Mouse (Mus musculus) heart, postnatal 25 days (tissue): ENCODE results near the gene Wnt7b. TPM values are rescaled to one million over a fixed set of nuclear protein-coding genes. Genes with fewer than 3 reads are reported as not detected.

Experiments used
- DNase-seq: peaks from one replicate; pipeline ENCODE4 v3.0.0; 2022; ENCODE audit warnings: low spot score
- intact Hi-C: fragments of 180-260 bp; cut with DNase I; formaldehyde crosslinking; loops from one replicate; pipeline ENCODE4 v1.15.1; 2025
- total RNA-seq, 2 experiments: library from RNA; stranded (reverse); gene quantifications; 2 replicates each; pipeline ENCODE4 v1.2.3; 2021

The Wnt7b gene
- total RNA-seq, 2 experiments from 2014 or later, result 0.13 to 0.17 TPM

DNA sequence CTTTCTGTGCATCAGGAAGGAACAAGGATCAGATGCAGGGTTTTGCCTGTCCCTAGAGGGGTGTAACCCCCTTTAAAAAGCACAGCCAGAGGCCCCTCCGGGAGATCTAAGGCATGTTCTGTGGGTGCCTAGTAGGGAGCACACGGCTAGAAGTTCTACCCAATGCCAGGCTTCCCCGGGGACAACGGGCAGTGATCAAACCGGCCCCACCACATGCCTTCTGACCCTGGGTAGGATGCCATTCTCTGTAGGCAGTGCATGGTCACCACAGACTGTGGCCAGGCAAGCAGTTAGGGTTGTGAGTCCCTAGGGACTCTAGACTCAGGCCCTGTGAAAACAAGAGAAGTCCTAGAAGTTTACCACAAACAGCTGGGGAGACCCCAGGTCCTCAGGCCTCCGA, 47.6 kb downstream of the Wnt7b start:
- no peak for DNase-seq
- intact Hi-C loops, result no loop called here

DNA sequence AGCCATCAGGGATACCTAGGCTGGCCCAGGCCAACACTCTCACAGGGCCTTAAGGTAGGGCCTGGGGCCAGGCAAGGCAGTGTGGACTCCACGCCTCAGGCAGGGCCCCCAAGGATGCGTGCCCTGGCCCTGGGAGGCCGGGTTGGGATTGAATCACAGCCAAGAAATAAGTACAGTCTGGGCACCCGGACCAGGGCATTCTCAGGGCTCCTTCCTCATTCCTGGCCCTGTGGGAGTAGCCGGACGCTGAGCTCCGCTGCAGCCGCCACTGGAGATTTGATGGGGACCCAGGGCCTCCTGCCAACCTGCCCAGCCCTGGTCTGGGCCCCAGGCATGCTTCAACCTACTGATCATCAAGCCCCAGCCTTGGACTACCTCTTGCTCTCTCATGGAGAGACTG, 48.1 kb downstream of the Wnt7b start:
- intact Hi-C loops, result no loop called here
- no peak for DNase-seq

DNA sequence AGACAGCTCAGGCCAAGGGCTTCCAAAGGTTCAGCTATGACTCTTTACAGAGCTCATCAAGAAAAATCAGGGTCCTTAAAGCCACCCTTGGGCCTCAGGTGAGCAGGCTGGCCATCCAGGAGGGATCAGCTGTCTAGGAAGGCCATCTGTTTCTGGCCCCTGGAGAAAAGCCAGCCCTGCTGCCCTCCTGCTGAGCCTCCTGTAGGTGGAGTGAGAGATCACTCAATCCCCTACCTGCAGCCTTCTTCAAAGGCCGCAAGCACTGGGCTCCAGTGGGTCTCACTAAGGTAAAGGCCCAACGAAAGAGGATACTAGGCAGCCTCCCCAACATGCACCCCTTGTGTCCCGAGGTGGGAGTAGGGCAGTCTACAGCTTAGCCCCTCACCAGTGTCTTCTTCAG, 50.2 kb downstream of the Wnt7b start:
- intact Hi-C loops, result no loop called here
- no peak for DNase-seq

DNA sequence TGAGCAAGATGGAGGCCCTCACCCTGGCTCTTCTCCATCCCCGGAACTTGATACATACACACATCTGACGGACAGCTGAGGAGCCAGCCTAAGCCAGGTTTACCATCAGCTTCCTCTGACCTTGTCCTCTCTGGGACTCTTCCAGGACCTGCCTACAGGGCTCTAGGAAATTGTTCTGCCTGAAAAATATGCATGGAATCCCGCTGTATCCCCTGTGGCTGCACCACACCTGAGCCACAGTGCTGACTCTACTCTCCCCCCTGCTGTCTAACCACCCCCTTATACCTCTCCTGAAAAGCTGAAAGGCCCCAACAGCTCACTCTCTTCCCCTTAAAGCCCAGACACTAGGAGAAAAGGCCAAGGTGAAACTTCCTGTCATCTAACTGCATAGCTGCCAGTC, 52.4 kb downstream of the Wnt7b start:
- intact Hi-C loops, result no loop called here
- no peak for DNase-seq

DNA sequence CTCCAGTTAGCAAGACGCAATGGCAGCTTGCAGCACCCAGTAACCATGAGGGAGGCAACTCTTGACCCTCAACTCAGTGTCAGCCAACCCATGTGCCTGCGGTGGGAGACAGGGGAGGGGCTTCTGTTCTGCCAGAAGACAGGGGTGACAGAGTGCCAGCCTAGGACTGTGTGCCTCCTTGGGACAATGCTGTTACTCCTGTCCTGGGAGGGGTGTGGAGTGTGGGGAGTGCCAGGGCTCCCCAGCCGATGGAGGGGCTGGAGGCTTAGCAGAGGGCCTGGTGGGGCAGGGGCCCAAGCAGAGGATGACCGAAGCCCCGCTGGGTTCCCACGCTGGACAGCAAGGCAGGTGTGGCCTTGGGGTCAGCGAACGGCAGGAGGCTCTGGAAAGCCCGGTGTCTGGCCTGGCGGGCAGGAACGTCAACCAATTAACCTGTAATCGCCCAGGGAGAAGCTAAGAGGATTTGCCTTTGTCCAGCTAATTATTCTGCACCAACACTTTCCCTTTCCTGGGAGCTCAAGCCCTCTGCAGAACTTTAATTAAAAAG, 57.8 kb downstream of the Wnt7b start:
- intact Hi-C loops, result no loop called here
- no peak for DNase-seq

DNA sequence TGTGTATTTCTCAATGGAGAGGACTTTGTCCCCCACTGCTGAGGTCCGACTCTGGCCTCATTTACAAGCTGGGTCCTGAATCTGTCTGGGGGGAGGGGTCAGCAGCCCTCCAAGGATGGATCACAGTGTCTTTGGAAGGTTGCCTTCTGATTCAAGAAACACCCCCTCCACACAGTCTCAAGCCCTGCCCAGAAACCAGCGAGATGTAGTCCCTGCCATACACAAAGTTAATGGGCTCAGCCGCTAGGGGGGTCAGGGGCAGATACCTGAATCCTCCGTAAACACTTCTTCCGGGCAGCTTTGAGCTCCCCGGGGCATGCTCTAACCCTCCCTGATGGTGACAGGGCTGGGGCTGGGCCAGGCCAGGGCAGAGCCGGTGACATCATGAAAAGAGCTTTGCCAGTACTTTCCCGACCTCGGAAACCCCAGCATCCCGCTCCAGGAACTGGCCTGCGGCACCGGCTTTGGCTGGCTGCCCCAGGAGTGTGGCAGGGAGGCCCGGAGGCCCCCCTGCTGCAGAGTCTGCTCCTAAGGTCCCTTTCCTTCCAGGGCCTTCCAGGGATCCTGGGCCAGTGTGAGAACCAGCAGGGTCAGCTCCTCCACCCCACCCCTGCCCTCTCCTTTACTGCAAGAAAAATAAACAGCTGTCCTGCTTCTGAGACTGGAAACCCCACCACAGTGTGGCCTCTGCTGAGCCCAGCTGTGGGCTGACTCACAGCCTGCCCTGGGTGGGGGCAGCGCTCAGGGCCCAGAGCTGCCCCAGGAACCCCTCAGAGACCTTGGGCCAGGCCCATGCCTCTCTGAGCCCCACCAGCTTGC, 58.9 kb downstream of the Wnt7b start:
- peak; percentile 66 for DNase-seq
- intact Hi-C loops, result no loop called here

DNA sequence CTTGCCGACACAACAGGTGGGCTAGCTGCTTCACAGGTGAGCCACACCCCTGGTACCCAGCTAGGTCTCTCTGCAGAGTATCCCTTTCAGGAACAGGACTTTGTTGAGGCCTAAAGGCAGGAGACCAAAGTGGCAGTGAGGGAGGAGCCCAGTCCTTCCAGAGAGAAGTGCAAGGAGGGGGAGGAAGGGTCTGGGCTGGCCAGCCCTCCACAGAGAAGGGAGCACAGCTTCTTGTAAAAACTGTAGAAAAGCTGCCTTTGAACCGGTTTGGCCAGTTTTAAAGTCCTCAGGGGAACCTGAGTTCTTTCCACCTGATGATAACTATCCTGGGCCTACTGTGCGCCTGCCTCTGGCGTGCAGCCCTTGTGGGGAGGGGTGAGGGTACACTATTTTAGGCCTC, 62.8 kb downstream of the Wnt7b start:
- intact Hi-C loops, result no loop called here
- no peak for DNase-seq

DNA sequence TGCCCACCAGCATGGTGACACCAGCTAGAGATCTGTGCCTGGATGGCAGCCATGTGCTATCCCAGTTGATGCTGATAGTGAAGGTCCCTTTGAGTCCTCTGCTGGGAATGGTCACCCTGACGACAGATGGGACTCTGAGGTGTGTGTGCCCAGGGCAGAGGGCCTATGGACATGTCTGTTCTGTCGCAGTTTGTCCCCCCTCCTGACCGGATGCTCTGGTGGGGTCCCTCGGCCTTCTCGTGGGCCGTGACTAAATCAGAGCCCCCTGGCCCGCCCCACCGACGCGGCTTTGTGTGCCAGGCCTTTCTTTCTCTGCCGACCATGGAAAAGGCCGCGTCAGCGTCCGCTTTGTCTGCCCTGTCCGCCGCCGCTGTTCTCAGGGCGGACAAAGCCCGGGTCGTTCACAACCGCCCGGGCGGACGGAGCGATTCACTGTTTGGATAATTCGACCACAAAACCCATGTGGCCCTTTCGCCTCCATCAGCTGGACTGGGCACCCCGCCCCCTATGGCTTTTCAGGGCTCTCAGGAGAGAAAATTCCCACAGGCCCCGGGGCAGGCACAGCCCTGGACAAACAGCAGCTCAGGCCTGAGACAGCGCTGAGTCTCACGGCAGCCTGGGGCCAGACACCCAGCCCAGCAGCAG, 74.8 kb downstream of the Wnt7b start:
- intact Hi-C loops, result no loop called here

DNA sequence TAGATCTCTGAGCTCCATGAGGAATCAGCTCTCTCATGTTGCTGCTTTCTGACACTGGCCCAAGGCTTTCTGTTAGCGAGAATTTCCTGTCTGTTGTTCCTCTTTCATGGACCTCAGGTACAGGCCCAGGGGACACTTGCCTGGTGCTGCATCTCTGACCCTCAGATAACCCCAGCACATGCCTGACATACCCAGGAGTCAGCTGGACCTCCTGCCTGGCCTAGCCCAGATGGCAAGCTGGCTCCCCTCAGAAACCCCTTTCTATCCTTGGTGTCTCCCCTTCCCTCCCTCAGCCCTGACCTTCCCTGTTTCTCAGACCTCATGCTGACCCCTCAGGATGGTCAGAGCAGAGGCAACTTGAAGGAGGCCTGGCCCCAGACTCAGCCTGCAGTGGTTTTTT, 75.6 kb downstream of the Wnt7b start:
- DNase-seq, result no peak
- intact Hi-C loops, result no loop called here

More for the DNA sequence above, 74.8 kb downstream of the Wnt7b start:
- DNase-seq, result no peak

DNA sequence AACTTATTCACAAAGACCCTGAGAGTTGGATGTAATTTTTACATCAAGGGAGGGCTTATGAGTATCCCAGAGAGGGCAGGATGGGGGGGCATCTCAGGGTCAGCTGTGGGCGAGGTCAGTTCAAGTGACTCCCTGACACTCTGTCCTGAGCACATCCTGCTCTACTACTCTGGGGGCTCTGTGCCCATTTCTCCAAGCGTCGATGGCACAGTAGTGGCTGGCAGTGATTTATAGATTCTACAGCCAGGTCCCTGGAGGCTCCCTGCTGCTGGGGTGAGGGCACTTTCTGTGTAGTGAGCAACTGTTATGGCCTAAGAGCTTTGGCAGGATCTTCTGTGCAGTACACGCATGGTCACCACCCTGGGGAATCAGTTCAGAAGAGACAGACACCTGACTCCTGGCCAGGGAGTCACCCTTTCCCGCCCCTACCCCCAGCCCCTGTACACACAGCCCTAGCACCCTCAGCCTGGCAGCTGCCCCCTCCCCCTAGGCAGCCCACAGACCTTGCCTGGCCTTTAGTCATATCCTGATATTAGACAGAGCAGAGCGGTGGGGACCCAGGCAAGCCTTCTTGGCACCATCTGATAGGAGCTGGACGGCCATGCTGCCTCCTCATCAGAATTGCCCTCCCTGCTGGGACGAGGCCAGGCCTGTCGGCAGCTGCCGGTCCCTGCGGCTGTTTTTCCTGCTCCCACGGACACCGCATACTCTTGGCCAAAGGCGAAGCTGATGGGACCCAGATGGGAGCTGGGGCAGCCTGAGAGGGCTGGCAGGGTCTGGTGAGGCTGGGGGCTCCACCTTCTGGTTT, 77.0 kb downstream of the Wnt7b start:
- no peak for DNase-seq
- intact Hi-C loops, result no loop called here

DNA sequence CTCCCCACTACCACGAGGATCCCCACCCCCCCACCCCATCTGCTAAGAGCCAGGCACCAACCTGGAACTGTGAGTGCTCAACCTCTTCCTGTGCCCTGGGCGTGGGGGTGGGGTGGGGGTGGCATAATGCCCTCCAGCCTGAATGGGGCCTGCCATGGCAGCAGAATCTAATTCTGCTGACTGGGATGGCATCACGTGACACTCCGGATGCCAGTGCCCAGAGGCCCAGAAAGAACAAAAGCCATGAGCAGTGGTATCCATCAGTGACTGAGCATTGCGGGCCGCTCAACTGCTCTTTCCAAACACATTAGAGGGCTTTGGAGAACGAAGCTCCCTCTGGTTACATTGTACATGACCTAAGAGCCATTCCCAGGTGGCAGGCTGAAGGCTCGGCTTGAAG, 79.1 kb downstream of the Wnt7b start, which contains the start of gene 7530416G11Rik:
7530416G11Rik (minus strand) TSS at position 101 of the 400 bp plus-strand sequence.
- no peak for DNase-seq
- intact Hi-C loops, result no loop called here

DNA sequence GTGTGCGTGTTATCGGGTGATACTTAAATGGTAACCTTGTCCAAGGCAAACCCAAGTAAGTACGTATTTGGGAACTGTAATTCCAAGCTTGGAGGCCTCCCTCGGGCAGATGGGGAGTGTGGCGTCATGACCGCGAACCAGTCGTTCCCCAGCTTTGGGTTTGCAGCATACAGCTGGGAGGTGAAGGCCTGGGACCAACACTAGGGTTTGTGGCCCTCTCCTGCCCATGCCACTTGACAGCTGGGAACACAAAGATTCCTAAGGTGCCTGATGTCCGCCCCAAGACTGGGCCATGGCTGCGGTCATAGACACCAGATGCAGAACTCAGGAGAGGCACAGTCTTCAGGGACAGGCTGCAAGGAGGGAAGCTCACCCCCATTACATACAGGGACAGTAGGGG, 82.0 kb downstream of the Wnt7b start:
- intact Hi-C loops, result no loop called here
- DNase-seq, result no peak

DNA sequence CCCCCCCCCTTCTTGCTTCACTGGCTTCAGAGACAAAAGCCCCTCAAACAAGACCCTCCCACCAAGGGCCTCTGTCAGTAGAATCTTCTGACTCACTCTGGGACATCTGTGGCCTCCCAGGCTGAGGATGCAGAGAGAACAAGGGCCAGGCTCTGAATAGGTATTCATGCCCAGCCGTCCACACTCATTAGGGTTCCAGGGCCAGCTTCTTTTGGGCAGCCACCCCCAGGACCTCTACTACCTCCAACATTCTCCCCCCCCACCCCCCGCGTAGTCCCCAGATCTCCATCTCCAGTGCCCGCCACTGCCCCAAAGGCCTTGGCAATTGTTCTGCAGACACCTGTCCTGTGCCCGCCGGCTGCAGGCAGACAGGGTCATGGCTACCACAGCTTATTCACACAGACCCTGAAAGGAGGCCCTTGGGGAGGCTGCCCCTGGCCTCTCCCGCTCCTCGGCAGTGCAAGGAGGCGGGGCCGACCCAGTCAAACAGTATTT, 84.2 kb downstream of the Wnt7b start:
- intact Hi-C loops, result no loop called here
- no peak for DNase-seq

DNA sequence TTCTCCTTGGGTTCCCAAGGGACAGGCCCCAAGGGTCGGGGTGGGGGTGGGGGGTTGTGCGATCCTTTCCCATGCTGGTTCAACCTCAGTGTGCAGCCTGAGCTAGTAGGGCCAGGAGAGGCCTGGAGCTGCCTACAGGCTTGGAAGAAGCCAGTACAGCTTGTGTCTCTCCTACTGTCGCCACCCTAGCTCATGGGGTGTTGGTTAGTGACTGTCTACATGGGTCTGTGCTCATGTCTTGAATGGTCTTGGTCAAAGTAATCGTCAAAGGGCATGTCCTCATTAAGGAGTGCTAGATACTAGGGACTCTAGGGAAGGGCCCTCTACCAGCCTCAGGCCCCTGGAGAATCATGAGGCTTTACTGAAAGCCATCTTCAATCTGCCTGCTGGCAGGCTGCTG, 84.7 kb downstream of the Wnt7b start:
- intact Hi-C loops, result no loop called here
- no peak for DNase-seq

DNA sequence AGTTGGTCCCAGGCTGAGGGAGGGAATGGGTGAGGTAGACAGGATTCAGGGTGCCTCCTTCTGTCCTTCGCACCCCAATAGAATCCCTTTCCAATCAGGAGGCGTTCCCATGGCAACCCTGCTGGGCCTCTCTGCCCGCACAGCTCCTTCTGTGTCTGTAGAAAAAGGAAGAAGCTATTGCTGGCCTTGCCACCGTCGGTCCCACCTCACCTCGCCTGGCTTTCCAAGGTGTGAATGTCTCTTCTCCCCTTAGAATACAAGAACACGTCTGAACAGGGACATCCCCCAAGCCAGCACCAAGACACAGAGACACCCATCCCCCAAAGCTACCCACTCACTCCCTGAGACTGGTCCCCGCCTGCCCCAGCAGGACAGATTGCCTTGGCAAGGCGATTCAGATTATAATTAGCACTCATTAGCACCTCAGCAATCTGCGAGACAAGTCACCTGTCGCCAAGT, 88.1 kb downstream of the Wnt7b start:
- intact Hi-C loops, result no loop called here
- DNase-seq, result no peak

DNA sequence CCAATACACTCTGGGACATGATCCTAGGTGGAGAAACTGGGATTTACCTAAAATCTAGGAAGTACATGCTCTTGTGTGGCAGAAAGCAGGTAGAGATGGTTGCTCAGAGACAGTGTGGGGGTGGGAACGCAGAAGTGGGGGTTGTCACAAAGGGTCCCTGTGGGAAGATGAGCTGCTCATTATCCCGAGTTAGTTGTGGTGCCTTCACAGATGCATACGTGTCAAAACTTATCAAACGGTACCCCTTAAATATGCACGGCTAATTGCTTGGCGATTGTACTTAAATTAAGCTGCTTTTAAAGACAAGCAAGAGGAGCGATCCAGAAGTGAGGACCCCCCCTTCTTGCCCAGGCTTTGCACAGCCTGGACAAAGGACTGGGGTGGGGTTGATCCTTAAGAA, 92.5 kb downstream of the Wnt7b start:
- intact Hi-C loops, result no loop called here
- no peak for DNase-seq

DNA sequence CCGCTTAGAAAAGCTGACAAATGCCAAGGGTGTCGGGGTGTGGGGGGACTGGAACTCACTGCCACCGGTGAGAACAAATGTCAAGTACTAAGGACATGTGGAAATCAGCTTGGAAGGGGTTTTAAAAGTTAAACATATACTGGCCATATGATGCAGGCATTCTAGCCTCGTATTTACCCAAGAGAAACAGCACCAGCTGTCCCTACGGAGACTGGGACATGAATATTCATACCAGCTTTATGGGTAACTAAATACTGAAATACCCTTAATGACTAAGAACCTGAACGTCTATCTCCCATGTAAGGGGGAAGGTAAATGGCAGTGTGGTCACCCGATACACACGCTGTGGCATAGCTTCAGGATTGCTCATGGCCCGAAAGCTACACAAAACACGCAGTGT, 93.4 kb downstream of the Wnt7b start:
- intact Hi-C loops, result no loop called here
- DNase-seq, result no peak
